Mouse (Mus musculus): Measurements from ENCODE around the gene Fbxl17.

GRCm38 (mm10) chr17:63193196-63193595 lies 306.6 kb downstream of the Fbxl17 start:
- TF ChIP-seq EP300 (IDR thresholded peaks at IDR 0.05; ENCODE audit: low read depth): no peak
- TF ChIP-seq CTCF (IDR thresholded peaks at IDR 0.05; ENCODE audit: low read depth): no peak
